Mouse (Mus musculus) midbrain, postnatal 0 days (tissue): Measurements from ENCODE around the gene 2410137M14Rik. TPM values are rescaled to one million over a fixed set of nuclear protein-coding genes. Genes with fewer than 3 reads are reported as not detected.
A peak's percentile ranks its signal among the peaks of the same experiment; 100 is the strongest.
"Not testable (repeated sequence)": the region's sequence is repeated elsewhere in the genome, so short reads cannot be mapped to it uniquely, and the experiment has no call there.

ENCODE experiments used
- ATAC-seq: fragments of 200-750 bp; cut with Nextera tagmentation; 2 replicates; pipeline ENCODE4 v1.8.0; 2017; ENCODE audit warnings: moderate number of reproducible peaks, mild to moderate bottlenecking, moderate TSS enrichment, moderate library complexity; ENCODE audit not compliant: low FRiP score
- DNase-seq: peaks from one replicate; pipeline ENCODE4 v3.0.0-alpha.2; 2015; ENCODE audit warnings: low spot score
- H3K27ac ChIP-seq: fragments of 300-500 bp; sonication (generic); 2 replicates; pipeline ENCODE4 v1.5.1; 2014; ENCODE audit warnings: low read depth, mild to moderate bottlenecking, low read length, mixed read lengths
- H3K27me3 ChIP-seq: fragments of 300-500 bp; sonication (generic); 2 replicates; pipeline ENCODE4 v1.6.1; 2014; ENCODE audit warnings: low read length, control low read depth, mixed read lengths; ENCODE audit not compliant: insufficient read depth
- H3K36me3 ChIP-seq: fragments of 300-500 bp; sonication (generic); 2 replicates; pipeline ENCODE4 v1.6.1; 2014; ENCODE audit warnings: low read length, control low read depth, mixed read lengths; ENCODE audit not compliant: insufficient read depth
- H3K4me1 ChIP-seq: fragments of 300-500 bp; sonication (generic); 2 replicates; pipeline ENCODE4 v1.6.1; 2014; ENCODE audit warnings: mild to moderate bottlenecking, control low read depth, antibody characterized with exemption, low read length, mixed read lengths; ENCODE audit not compliant: insufficient read depth
- H3K4me2 ChIP-seq: fragments of 300-500 bp; sonication (generic); 2 replicates; pipeline ENCODE4 v1.6.1; 2014; ENCODE audit warnings: low read depth, mild to moderate bottlenecking, low read length, mixed read lengths; ENCODE audit not compliant: poor library complexity, severe bottlenecking
- H3K4me3 ChIP-seq: fragments of 300-500 bp; sonication (generic); 2 replicates; pipeline ENCODE4 v1.5.1; 2014; ENCODE audit warnings: low read depth, mild to moderate bottlenecking, low read length, moderate library complexity
- H3K9ac ChIP-seq: fragments of 300-500 bp; sonication (generic); replicated peaks from 2 replicates; pipeline ENCODE4 v1.6.1; 2014; ENCODE audit warnings: mild to moderate bottlenecking, low read length, moderate library complexity, mixed read lengths; ENCODE audit not compliant: poor library complexity, severe bottlenecking
- H3K9me3 ChIP-seq: fragments of 300-500 bp; sonication (generic); 2 replicates; pipeline ENCODE4 v1.6.1; 2016; ENCODE audit warnings: low read length, control low read depth
- CTCF ChIP-seq: IDR thresholded peaks from 2 replicates; pipeline ENCODE4 v1.5.1; 2016; ENCODE audit warnings: antibody characterized with exemption, mild to moderate bottlenecking
- WGBS: fragments of 180-500 bp; shearing (Covaris S2); extraction: QIAGEN DNeasy Blood & Tissue Kit; methylation state at CpG from one replicate; pipeline ENCODE4 v1.1.7; 2014; 5-methylcytosine and 5-hydroxymethylcytosine counted together
- polyA plus RNA-seq: library from polyadenylated mRNA; unstranded; fragments of >200 nt; fragmentation: Nextera tagmentation; extraction: Ambion mirVana; gene quantifications from 2 replicates; pipeline ENCODE4 v1.2.1, GENCODE M21; 2015
- total RNA-seq: library from RNA; depleted of rRNA; stranded (reverse); fragments of >200 nt; gene quantifications from 2 replicates; pipeline ENCODE4 v1.2.3, GENCODE M21; 2014

The 2410137M14Rik gene
- total and polyA plus RNA-seq, 2 experiments from 2014 or later = 0.52 TPM; not detected in 1

DNA sequence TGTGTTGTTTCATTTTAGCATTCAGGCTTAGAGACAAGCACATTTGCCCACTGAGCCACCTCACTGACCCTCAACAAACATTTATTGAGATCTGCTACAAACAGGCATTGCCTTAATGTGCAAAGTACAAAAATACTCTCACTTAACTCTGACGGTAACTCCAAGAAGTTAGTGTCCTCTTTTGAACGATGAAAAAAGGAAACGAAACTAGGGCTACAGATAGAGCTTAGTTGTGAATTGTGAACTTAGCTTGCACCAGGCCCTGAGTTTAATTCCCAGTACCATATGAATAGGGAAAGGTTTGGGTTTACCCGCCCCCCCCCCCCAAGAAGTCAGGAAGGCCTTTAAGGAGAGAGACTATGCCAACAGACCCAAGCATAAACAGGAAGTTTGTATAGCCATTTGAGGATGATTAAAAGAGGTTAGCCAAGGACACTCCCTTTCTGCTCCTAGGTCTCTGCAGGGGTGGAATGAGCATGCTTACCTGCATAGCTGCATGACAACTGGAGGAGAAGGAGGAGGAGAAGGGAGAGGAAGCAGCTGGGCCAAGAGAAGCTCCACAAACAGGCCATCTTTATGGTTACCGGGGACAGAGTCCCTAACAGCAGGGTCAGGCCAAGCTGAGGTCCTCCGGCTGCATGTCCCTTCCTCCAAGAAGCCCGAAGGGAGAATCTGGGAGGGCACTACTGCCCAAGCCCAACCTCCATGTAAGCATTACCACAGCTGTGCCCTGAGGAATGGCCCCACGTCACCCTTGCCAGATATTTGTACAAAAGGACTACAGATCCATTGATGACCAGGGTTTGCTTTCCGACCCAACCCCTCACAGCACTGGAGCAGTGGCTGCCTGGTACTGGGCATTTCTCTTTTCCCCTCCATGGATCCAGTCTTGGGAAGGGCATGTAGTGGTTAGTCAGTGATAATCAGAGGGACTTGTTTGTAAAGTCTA, 41.9 kb upstream of the 2410137M14Rik start, which contains the start of gene Mog:
Mog (minus strand) TSS at position 771 of the 949 bp plus-strand sequence.
- no peak for TF ChIP-seq CTCF
- DNase-seq (no peak), ATAC-seq (no peak)
- no peak within 1 kb of the TSS for H3K27ac ChIP-seq
- 81% methylated on average over 9 of the region's 9 CpGs for WGBS
- H3K27me3 ChIP-seq = no peaks in the 10 kb centered on the region
- H3K4me3 ChIP-seq = no peak within 1 kb of the TSS
- no peak within 1 kb of the TSS for H3K4me2 ChIP-seq
- no peaks in the 10 kb centered on the region for H3K9me3 ChIP-seq
- no peak within 1 kb of the TSS for H3K9ac ChIP-seq
- H3K4me1 ChIP-seq = no peaks in the 10 kb centered on the region
- H3K36me3 ChIP-seq = no peaks in the 10 kb centered on the region

DNA sequence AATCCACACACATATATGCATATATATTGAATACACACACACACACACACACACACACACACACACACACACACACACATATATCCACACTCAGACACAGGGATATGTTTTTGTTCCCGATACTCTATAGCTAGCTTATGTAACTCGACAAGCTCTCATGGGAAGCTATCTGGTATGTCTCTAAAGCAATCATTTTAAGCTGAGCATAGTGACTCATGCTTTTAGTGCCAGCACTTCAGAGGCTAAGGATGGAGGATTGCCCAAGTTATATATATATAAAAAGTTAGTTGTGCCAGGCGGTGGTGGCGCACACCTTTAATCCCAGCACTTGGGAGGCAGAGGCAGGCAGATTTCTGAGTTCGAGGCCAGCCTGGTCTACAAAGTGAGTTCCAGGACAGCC, 38.2 kb upstream of the 2410137M14Rik start:
- H3K27ac ChIP-seq, ATAC-seq, H3K4me2 ChIP-seq, H3K36me3 ChIP-seq, H3K27me3 ChIP-seq, H3K9ac ChIP-seq, H3K4me3 ChIP-seq, H3K9me3 ChIP-seq, DNase-seq, H3K4me1 ChIP-seq: not testable (repeated sequence)
- 97% methylated on average over 5 of the region's 5 CpGs for WGBS

DNA sequence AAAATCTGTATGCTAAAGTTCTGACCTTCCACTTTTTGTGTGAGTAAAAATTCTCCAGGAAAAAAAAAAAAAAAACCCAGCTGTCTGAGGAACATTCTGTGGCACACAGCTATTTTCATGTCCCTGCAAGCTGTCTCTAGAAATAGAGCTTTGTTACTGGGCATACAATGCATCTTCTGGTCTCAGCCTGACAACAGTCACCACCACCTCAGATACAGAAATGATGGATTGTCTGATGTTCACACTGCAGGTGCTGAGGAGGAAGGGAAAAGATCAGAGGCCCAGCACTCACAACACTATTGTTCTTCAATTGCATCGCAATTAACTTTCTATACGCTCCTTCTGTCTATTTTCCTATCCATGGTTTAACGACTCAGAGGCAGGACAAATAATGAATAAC, 37.3 kb upstream of the 2410137M14Rik start:
- DNase-seq (no peak), ATAC-seq (no peak)
- Histone ChIP-seq H3K4me3 (no peak overlapping the region), H3K4me1 (no peaks in the 10 kb centered on the region), H3K36me3 (no peaks in the 10 kb centered on the region), H3K27ac (no peak overlapping the region), H3K9me3 (no peaks in the 10 kb centered on the region), H3K27me3 (no peaks in the 10 kb centered on the region), H3K9ac (no peak overlapping the region), H3K4me2 (no peak overlapping the region)
- WGBS = 77% methylated on average over 3 of the region's 3 CpGs
- no peak for TF ChIP-seq CTCF

DNA sequence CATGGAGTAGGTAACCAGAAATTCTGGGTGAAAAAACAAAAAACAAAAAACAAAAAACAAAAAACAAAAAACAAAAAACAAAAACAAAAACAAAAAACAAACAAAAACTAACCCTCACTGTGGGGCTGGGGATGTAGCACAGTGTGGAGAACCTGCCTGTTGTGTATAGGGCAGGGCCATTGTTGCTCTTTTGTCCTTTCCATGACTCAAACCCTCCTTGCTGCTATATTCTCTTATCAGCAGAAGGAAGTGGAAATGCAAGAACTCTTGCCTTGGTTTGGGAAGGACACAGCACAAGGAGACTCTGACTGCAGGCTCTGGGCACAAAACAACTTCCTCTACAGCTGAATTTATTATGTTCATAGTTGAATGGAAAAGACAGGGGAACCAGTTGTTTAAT, 35.3 kb upstream of the 2410137M14Rik start:
- TF ChIP-seq CTCF = no peak
- DNase-seq = no peak

DNA sequence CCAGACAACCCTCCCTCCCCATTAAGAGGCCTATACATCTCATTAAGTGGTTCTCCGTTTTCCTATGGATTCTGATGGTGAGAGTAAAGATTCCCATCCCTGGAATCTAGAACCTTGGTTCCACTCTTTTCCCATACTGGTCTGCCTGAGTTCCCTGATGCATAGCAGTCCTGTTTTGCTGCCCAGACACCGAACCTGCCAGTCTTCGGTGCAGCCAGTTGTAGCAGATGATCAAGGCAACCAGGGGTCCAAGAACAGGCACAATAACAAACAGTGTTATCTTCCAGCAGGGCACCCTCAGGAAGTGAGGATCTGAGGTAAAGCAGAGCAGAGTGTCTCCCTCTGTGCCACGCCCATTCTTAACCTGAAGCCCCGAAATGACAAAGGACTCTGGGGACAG, 31.1 kb upstream of the 2410137M14Rik start:
- no peaks in the 10 kb centered on the region for H3K4me1 ChIP-seq
- no peak for TF ChIP-seq CTCF
- DNase-seq (no peak), ATAC-seq (0 out of 2 replicates have a peak, but pooled peaks have one; percentile 20)
- no peak overlapping the region for H3K27ac ChIP-seq
- no peak overlapping the region for H3K9ac ChIP-seq
- H3K36me3 ChIP-seq = peaks cover 31% of the 10 kb centered on the region
- H3K4me2 ChIP-seq = no peak overlapping the region
- no peak overlapping the region for H3K4me3 ChIP-seq
- H3K27me3 ChIP-seq = no peaks in the 10 kb centered on the region
- 77% methylated on average over 5 of the region's 5 CpGs for WGBS
- no peaks in the 10 kb centered on the region for H3K9me3 ChIP-seq

More for the DNA sequence above, 35.3 kb upstream of the 2410137M14Rik start:
- H3K36me3 ChIP-seq = no peaks in the 10 kb centered on the region
- no peak for ATAC-seq
- H3K4me2 ChIP-seq = no peak overlapping the region
- H3K9ac ChIP-seq = no peak overlapping the region
- no peak overlapping the region for H3K27ac ChIP-seq
- no peaks in the 10 kb centered on the region for H3K9me3 ChIP-seq
- H3K27me3 ChIP-seq = no peaks in the 10 kb centered on the region
- no peak overlapping the region for H3K4me3 ChIP-seq
- no peaks in the 10 kb centered on the region for H3K4me1 ChIP-seq

DNA sequence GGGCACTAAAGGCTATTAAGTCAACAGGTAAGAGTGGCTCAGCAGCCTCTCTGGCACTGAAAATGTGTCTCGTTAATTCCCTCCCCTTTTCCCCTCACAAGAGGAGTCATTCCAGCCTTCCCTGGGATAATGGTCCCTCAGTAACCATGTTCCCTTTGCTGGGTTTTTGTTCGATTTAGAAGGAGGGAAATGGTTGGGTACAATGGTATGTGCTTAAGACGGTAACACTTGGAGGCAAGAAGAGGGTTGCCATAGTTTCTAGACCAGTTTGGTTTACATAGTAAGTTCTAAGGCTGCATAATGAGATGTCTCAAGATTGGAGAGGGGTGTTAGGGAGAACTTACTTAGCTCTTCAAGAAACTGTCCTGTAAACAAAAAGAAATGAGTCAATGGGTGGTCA, 30.7 kb upstream of the 2410137M14Rik start:
- ATAC-seq (no peak), DNase-seq (no peak)
- H3K36me3 ChIP-seq = peaks cover 35% of the 10 kb centered on the region
- no peak overlapping the region for H3K4me2 ChIP-seq
- H3K27me3 ChIP-seq = no peaks in the 10 kb centered on the region
- H3K27ac ChIP-seq = no peak overlapping the region
- TF ChIP-seq CTCF = no peak
- 70% methylated on average over 3 of the region's 3 CpGs for WGBS
- no peaks in the 10 kb centered on the region for H3K9me3 ChIP-seq
- no peaks in the 10 kb centered on the region for H3K4me1 ChIP-seq
- no peak overlapping the region for H3K4me3 ChIP-seq
- H3K9ac ChIP-seq = no peak overlapping the region
